Mouse (Mus musculus) cortical plate, adult 2 months (tissue): Measurements from ENCODE around the gene Pfdn6.

Experiments
- CTCF ChIP-seq: fragments of 200-500 bp; IDR thresholded peaks from 2 replicates; pipeline ENCODE4 v1.5.1; 2011; ENCODE audit warnings: mild to moderate bottlenecking, control low read depth, low read length; ENCODE audit not compliant: insufficient read depth; ENCODE audit errors: extremely low read depth
- POLR2A ChIP-seq: fragments of 200-500 bp; IDR thresholded peaks from 2 replicates; pipeline ENCODE4 v1.6.1; 2011; ENCODE audit warnings: mild to moderate bottlenecking, low read length, control low read depth; ENCODE audit not compliant: insufficient read depth; ENCODE audit errors: extremely low read depth

DNA sequence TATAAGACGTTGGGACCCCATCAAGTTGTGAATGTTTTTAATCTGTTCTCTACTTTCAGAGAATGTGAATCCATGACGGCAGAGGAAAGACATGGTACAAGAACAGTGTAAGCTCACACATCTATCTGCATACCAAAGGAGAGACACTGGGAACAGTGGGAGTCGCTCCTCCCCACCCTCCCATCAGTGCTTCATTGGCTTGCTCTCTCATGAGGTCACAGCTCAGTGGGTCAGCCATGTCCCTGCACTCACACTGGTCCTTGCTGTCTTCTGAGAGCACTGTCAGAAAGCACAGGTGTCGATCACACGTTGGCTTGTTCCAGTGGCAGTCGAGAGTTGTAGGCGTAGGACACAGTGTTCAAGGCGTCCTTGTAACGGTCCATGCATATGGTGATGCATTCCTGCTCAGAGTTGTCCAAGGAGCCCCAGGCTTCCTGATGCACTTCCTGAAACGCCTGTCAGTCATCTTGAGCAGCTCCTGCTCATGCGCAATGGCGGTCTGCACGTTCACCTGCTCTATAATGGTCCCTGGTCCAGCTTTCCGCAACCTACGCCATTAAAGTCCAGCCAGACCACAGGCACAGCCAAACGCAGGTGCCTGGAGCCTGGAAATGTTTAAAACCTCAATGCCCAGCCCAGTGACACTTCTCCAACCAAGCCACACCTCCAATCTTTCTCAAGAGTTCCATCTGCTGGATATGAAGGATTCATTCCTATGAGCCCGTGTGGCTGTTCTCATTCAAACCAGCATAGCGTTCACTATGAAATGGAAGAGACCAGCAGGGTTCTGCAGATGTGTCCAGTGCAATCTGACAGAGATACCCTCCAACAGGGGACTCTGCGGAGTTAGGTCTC is 40.3 kb upstream of the Pfdn6 start:
- TF ChIP-seq CTCF (no peak), POLR2A (no peak)
